ENCODE assay signal across 23 mouse cellular contexts in the genomic region with DNA sequence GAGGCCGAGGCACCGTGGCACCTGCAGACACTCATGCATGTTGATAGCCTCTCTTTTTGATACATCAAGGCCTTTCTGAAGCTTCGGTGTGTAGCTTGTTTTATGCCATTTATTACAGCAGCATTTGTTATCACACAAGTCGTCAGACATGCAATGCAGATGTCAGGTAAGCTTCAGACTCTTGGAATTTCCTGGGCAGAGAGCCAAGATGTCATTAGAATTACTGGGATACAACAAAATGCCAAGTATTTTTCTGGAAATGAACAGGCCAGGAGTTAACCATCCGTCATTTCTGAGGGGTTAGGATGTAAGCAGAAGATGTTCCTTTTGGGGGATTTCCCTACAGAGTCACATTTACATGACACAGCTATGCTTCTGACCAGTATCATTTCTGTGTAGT.
DNase-seq lines count a peak whose midpoint lies in the region; ATAC-seq and TF ChIP-seq lines count a peak whose summit lies in the region.
"Had no signal": no experiment of that assay in that cellular context is flagged by ENCODE, and none has a peak within 500 bp of the region (broad histone marks: within the 10 kb centered on the region; RNA-seq: fewer than 3 reads in every experiment).

No protein-coding gene starts in this region.

- POLR2A ChIA-PET in Patski (lab: Charles Lee), result no interaction called here

- no peaks in the 10 kb centered on the region for H3K9me3 ChIP-seq in hindbrain, embryonic 14.5 days (ENCODE audit: control insufficient read depth, low read length)
- H3K9me3 ChIP-seq in hindbrain, embryonic 11.5 days (ENCODE audit: control insufficient read depth, low read length), result no peaks in the 10 kb centered on the region
- no peaks in the 10 kb centered on the region for H3K9me3 ChIP-seq in midbrain, embryonic 14.5 days (ENCODE audit: control insufficient read depth, low read length)
- no peaks in the 10 kb centered on the region for H3K9me3 ChIP-seq in midbrain, embryonic 11.5 days (ENCODE audit: control insufficient read depth, low read length)
- H3K9me3 ChIP-seq: hindbrain, embryonic 10.5 days; limb, embryonic 13.5 days; liver, embryonic 13.5 days had no signal

- H3K27me3 ChIP-seq in hindbrain, embryonic 14.5 days (ENCODE audit: control insufficient read depth, insufficient read depth, low read length), result no peaks in the 10 kb centered on the region
- H3K27me3 ChIP-seq in hindbrain, embryonic 11.5 days (ENCODE audit: control insufficient read depth, insufficient read depth, low read length), result no peaks in the 10 kb centered on the region
- no peaks in the 10 kb centered on the region for H3K27me3 ChIP-seq in midbrain, embryonic 14.5 days (ENCODE audit: control insufficient read depth, insufficient read depth, low read length)
- H3K27me3 ChIP-seq in midbrain, embryonic 11.5 days (ENCODE audit: control insufficient read depth, insufficient read depth, low read length), result no peaks in the 10 kb centered on the region
- no peaks in the 10 kb centered on the region for H3K27me3 ChIP-seq in Patski
- H3K27me3 ChIP-seq: limb, embryonic 13.5 days; liver, embryonic 13.5 days had no signal

- in situ Hi-C loops in Patski (cut with MboI; ENCODE audit: low pct_unique_long_range_greater_than_20kb), result no loop called here

- no peak for TF ChIP-seq CTCF in Patski (IDR thresholded peaks at IDR 0.05)

- CTCF ChIA-PET in Patski (lab: Charles Lee), result interaction anchor here (1.2 kb wide), 1 partner anchor 11 kb away, joined by 3 read pairs; no protein-coding TSS in a partner anchor

- peaks cover 6% of the 10 kb centered on the region for H3K4me1 ChIP-seq in hindbrain, embryonic 14.5 days (replicated peaks; ENCODE audit: control insufficient read depth, insufficient read depth, low read length)
- H3K4me1 ChIP-seq in hindbrain, embryonic 11.5 days (replicated peaks; ENCODE audit: control insufficient read depth, insufficient read depth, low read length), result no peaks in the 10 kb centered on the region
- peaks cover 13% of the 10 kb centered on the region; the same call in 1 of the 2 replicates for H3K4me1 ChIP-seq in midbrain, embryonic 14.5 days (ENCODE audit: control insufficient read depth, insufficient read depth, low read length)
- no peaks in the 10 kb centered on the region for H3K4me1 ChIP-seq in midbrain, embryonic 11.5 days (ENCODE audit: control insufficient read depth, insufficient read depth, low read length)
- H3K4me1 ChIP-seq: hindbrain, embryonic 10.5 days; liver, embryonic 13.5 days had no signal

- ATAC-seq in hindbrain, embryonic 14.5 days (ENCODE audit: low FRiP score), result no peak
- ATAC-seq in hindbrain, embryonic 11.5 days (ENCODE audit: low FRiP score), result no peak
- no peak for ATAC-seq in midbrain, embryonic 14.5 days (ENCODE audit: low FRiP score, low TSS enrichment)
- no peak for ATAC-seq in midbrain, embryonic 11.5 days (ENCODE audit: low FRiP score)
- ATAC-seq in Patski, result no peak
- ATAC-seq: inflammation-experienced regulatory T-cells, adult 6 months had no signal

- WGBS in hindbrain, embryonic 14.5 days, result 65% methylated on average over 5 of the region's 5 CpGs
- 82% methylated on average over 5 of the region's 5 CpGs for WGBS in hindbrain, embryonic 11.5 days
- 44% methylated on average over 5 of the region's 5 CpGs for WGBS in midbrain, embryonic 14.5 days
- 83% methylated on average over 5 of the region's 5 CpGs for WGBS in midbrain, embryonic 11.5 days

- H3K36me3 ChIP-seq in hindbrain, embryonic 14.5 days (replicated peaks; ENCODE audit: control insufficient read depth, insufficient read depth), result no peaks in the 10 kb centered on the region
- no peaks in the 10 kb centered on the region for H3K36me3 ChIP-seq in hindbrain, embryonic 11.5 days (ENCODE audit: control insufficient read depth, insufficient read depth, low read length)
- H3K36me3 ChIP-seq in midbrain, embryonic 14.5 days (ENCODE audit: control insufficient read depth, insufficient read depth, low read length), result no peaks in the 10 kb centered on the region
- H3K36me3 ChIP-seq in midbrain, embryonic 11.5 days (ENCODE audit: control insufficient read depth, insufficient read depth, low read length), result no peaks in the 10 kb centered on the region
- H3K36me3 ChIP-seq: hindbrain, embryonic 10.5 days; limb, embryonic 13.5 days; liver, embryonic 13.5 days had no signal

- H3K4me2 ChIP-seq in hindbrain, embryonic 14.5 days (replicated peaks), result no peak overlapping the region
- H3K4me2 ChIP-seq in hindbrain, embryonic 11.5 days (replicated peaks; ENCODE audit: low read depth, low read length), result no peak overlapping the region
- no peak overlapping the region for H3K4me2 ChIP-seq in midbrain, embryonic 14.5 days (ENCODE audit: low read length)
- H3K4me2 ChIP-seq in midbrain, embryonic 11.5 days, result no peak overlapping the region
- H3K4me2 ChIP-seq: heart, embryonic 11.5 days; limb, embryonic 13.5 days; liver, embryonic 13.5 days had no signal

- DNase-seq in hindbrain, embryonic 14.5 days (ENCODE audit: low spot score), result peak; percentile 35
- DNase-seq in hindbrain, embryonic 11.5 days (ENCODE audit: low spot score), result no peak
- peak; percentile 52 for DNase-seq in midbrain, embryonic 14.5 days
- DNase-seq in midbrain, embryonic 11.5 days (ENCODE audit: low spot score, missing footprints), result no peak
- peak; percentile 41 for DNase-seq in Patski (ENCODE audit: low read depth, low spot score)
- DNase-seq in adrenal gland, postnatal 25 days, result no peak
- DNase-seq in layer of hippocampus, adult 11-12 months (ENCODE audit: low spot score), result no peak
- DNase-seq: adrenal gland, adult 2 months; cerebellum, adult 18-20 months; cerebellum, postnatal 14 days; embryo, embryonic 11 days; kidney, adult 18-20 months; kidney, postnatal 10 days; layer of hippocampus, postnatal 36 days; liver, embryonic 13.5 days; lung, adult 2 months; lung, postnatal 4 days; thymus, adult 18-20 months; thymus, postnatal 4 days had no signal

- H3K4me3 ChIP-seq in hindbrain, embryonic 14.5 days (replicated peaks; ENCODE audit: low read length), result no peak overlapping the region
- H3K4me3 ChIP-seq in hindbrain, embryonic 11.5 days (ENCODE audit: low read depth, low read length), result no peak overlapping the region
- H3K4me3 ChIP-seq in midbrain, embryonic 14.5 days (replicated peaks; ENCODE audit: low read depth, low read length), result no peak overlapping the region
- no peak overlapping the region for H3K4me3 ChIP-seq in midbrain, embryonic 11.5 days (ENCODE audit: low read depth, low read length)
- H3K4me3 ChIP-seq: hindbrain, embryonic 10.5 days; limb, embryonic 13.5 days; liver, embryonic 13.5 days had no signal

- no peak overlapping the region for H3K9ac ChIP-seq in hindbrain, embryonic 14.5 days
- H3K9ac ChIP-seq in hindbrain, embryonic 11.5 days (ENCODE audit: low read depth, low read length), result no peak overlapping the region
- H3K9ac ChIP-seq in midbrain, embryonic 14.5 days (replicated peaks; ENCODE audit: low read length), result no peak overlapping the region
- no peak overlapping the region for H3K9ac ChIP-seq in midbrain, embryonic 11.5 days (ENCODE audit: low read length)
- H3K9ac ChIP-seq: limb, embryonic 13.5 days; liver, embryonic 13.5 days had no signal

- H3K27ac ChIP-seq in hindbrain, embryonic 14.5 days, result no peak overlapping the region
- no peak overlapping the region for H3K27ac ChIP-seq in hindbrain, embryonic 11.5 days (ENCODE audit: low read depth, low read length)
- no peak overlapping the region for H3K27ac ChIP-seq in midbrain, embryonic 14.5 days (replicated peaks; ENCODE audit: low read depth, low read length)
- no peak overlapping the region for H3K27ac ChIP-seq in midbrain, embryonic 11.5 days (ENCODE audit: low read depth, low read length)
- H3K27ac ChIP-seq: hindbrain, embryonic 10.5 days; limb, embryonic 13.5 days; liver, embryonic 13.5 days had no signal

Comparison
In these comparisons a context has a peak if more than half of its experiments do, and no peak if none do; other contexts are left out.
1. DNase-seq: peak in hindbrain, embryonic 14.5 days (single experiment), midbrain, embryonic 14.5 days (single experiment) and Patski (single experiment); none in hindbrain, embryonic 11.5 days (single experiment), midbrain, embryonic 11.5 days (single experiment), adrenal gland, postnatal 25 days (single experiment) and layer of hippocampus, adult 11-12 months (single experiment).